Mouse (Mus musculus) ES-Bruce4 (cell line): ENCODE results near the gene Zswim1. TPM values are rescaled to one million over a fixed set of nuclear protein-coding genes. Genes with fewer than 3 reads are reported as not detected.

Source experiments
- H3K27ac ChIP-seq: 2 replicates; pipeline ENCODE4 v1.5.1; 2012; ENCODE audit warnings: low read length, inconsistent platforms; ENCODE audit not compliant: insufficient read depth
- H3K27me3 ChIP-seq: 2 replicates; pipeline ENCODE4 v1.6.1; 2012; ENCODE audit warnings: mild to moderate bottlenecking, low read length, inconsistent platforms; ENCODE audit not compliant: control insufficient read depth, poor library complexity, insufficient read depth, severe bottlenecking
- H3K36me3 ChIP-seq: 2 replicates; pipeline ENCODE4 v1.6.1; 2012; ENCODE audit warnings: inconsistent platforms, mild to moderate bottlenecking, low read length, moderate library complexity; ENCODE audit not compliant: control insufficient read depth, poor library complexity, insufficient read depth, severe bottlenecking
- H3K4me1 ChIP-seq: one replicate; pipeline ENCODE4 v1.8.1; 2011; ENCODE audit warnings: low read length; ENCODE audit not compliant: control insufficient read depth, insufficient read depth
- H3K4me3 ChIP-seq: 2 replicates; pipeline ENCODE4 v1.5.1; 2011; ENCODE audit warnings: low read depth, mild to moderate bottlenecking, low read length
- H3K9ac ChIP-seq: 2 replicates; pipeline ENCODE4 v1.6.1; 2012; ENCODE audit warnings: low read depth, mild to moderate bottlenecking, inconsistent platforms; ENCODE audit not compliant: poor library complexity, severe bottlenecking
- H3K9me3 ChIP-seq: replicated peaks from 2 replicates; pipeline ENCODE4 v1.6.1; 2012; ENCODE audit warnings: mild to moderate bottlenecking, low read length, inconsistent platforms; ENCODE audit not compliant: control insufficient read depth, poor library complexity, insufficient read depth, severe bottlenecking
- CTCF ChIP-seq: IDR thresholded peaks from one replicate; pipeline ENCODE4 v1.8.1; 2011; ENCODE audit warnings: low read depth, low read length
- EP300 ChIP-seq: IDR thresholded peaks from 2 replicates; pipeline ENCODE4 v1.6.1; 2011; ENCODE audit warnings: low read depth, low read length; ENCODE audit not compliant: insufficient read depth
- POLR2A ChIP-seq: IDR thresholded peaks from one replicate; pipeline ENCODE4 v1.8.1; 2011; ENCODE audit warnings: low read length; ENCODE audit not compliant: insufficient read depth
- polyA plus RNA-seq: library from polyadenylated mRNA; stranded (reverse); fragments of >200 nt; gene quantifications from 2 replicates; pipeline ENCODE4 v1.2.4, GENCODE M21; 2011; ENCODE audit warnings: low read depth; ENCODE audit not compliant: missing spikeins, insufficient read depth, insufficient read length

The Zswim1 gene
- 39.5 and 50.0 TPM in 2 replicates for polyA plus RNA-seq

DNA sequence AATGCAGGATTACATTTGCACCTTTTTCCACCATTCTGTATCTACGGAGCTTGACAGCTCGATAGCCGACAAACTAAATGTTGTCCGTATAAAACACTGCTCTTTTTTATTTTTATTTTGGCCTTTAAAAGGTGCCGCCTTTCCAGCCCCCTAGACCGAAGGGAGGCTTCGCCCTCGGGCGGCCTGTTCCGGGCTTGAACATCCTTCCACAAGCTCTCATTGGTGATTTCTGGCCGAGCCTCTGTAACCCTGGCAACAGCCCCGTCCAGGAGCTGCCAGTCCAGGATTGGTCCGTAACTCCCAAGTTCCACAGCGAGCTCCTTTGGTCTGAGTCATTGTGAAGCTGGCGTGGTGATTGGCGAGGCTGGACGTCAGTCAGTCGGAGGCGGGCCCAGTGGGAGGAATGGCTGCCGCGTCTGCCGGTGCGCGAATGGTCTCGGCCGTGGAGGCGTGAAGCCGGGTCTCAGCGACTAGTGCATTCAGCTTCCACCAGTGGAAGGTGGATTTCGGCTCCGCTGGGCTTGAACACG lies at the start of gene Zswim1:
TSS of gene Zswim1 (plus strand) at position 51 of the 530 bp plus-strand sequence.
- Histone ChIP-seq H3K27ac (peak within 1 kb of the TSS; percentile 76), H3K9me3 (no peaks in the 10 kb centered on the region), H3K9ac (peak within 1 kb of the TSS; percentile 69), H3K4me1 (peaks cover 8% of the 10 kb centered on the region), H3K4me3 (peak within 1 kb of the TSS; percentile 86), H3K27me3 (no peaks in the 10 kb centered on the region), H3K36me3 (peaks cover 42% of the 10 kb centered on the region)
- TF ChIP-seq POLR2A = peak; percentile 94
- TF ChIP-seq CTCF = no peak

DNA sequence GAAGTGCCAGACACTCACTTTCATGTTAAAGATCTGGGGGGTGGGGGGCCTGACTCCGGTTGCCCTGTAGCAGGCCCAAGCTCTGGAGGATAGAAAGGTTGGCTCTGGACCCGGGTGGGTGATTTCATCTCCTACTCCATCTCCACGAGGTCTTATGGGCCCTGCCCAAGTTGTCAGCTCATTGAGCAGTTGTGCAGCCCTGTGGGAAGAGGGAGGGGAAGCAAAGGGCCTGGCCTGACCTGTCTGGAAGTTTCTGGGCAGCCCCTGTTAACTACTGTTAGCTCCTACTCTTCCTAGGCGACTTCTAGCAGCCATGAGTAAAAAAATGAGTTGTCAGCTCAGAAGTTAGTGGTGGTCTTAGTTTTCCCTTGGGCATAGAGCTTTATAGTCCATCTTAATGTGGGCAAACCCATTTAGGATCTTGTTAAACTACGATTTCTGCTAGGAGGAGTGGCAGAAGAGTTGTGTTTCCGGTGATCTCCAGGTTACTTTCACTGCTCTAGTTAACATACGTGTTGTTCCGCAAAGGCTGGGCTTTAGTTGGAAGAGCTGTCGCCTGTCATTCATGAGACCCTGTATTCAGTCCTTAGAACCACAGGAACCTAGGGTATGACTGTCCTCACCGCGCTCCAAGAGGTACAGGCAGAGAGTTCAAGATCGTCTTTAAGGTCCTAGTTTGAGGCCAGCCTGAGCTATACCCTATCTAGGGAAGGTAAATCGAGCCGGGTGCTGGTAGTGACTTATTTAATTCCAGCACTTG lies 49.1 kb upstream of the Zswim1 start:
- no peaks in the 10 kb centered on the region for H3K27me3 ChIP-seq
- H3K27ac ChIP-seq = no peak overlapping the region
- H3K9me3 ChIP-seq = no peaks in the 10 kb centered on the region
- H3K36me3 ChIP-seq = peaks cover 24% of the 10 kb centered on the region
- no peak overlapping the region for H3K4me3 ChIP-seq
- H3K9ac ChIP-seq = no peak overlapping the region
- TF ChIP-seq CTCF (no peak), EP300 (no peak), POLR2A (no peak)
- peaks cover 3% of the 10 kb centered on the region for H3K4me1 ChIP-seq

DNA sequence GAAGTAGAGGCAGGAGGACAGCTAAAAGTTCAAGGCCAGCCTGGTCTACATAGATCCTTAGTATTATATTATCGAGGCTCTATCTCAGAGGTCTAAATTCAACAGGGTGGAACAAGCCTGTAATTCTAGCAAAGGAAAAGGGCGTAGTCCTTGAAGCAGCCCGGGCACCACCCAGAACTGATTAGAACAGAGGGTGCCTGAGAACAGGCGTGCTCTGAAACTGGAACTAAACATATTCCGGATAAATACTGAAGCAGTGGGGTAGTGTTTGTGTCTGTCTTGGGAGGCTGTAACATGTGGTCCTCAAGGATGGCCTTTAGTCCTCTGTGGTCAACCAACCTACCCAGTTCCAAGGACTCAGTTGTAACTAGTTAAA lies 48.5 kb upstream of the Zswim1 start:
- no peak for TF ChIP-seq CTCF
- no peak for TF ChIP-seq EP300
- no peak for TF ChIP-seq POLR2A
- H3K36me3 ChIP-seq = peaks cover 24% of the 10 kb centered on the region
- H3K4me1 ChIP-seq = peaks cover 3% of the 10 kb centered on the region
- no peak overlapping the region for H3K4me3 ChIP-seq
- H3K9ac ChIP-seq = no peak overlapping the region
- no peaks in the 10 kb centered on the region for H3K9me3 ChIP-seq
- H3K27ac ChIP-seq = no peak overlapping the region
- no peaks in the 10 kb centered on the region for H3K27me3 ChIP-seq

DNA sequence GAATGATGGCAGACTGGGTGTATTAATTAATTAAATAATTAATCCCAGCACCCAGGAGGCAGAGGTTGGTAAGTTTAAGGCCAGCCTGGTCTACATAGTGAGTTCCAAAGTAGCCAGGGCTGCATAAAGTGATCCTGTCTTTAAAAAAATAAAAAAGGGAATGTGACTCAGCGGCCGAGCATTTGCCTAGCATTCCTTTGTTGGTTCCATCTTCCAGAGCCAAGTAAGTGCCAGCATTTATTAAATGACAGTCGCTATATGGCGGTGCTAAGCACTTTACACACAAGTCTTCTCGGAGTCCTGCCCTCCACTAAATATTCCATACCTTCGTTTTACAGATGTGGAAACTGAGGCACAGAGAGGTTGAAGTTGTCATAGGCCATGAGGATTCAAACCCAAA lies 46.4 kb upstream of the Zswim1 start:
- peaks cover 3% of the 10 kb centered on the region for H3K4me1 ChIP-seq
- H3K9ac ChIP-seq = no peak overlapping the region
- H3K9me3 ChIP-seq = no peaks in the 10 kb centered on the region
- TF ChIP-seq CTCF = no peak
- TF ChIP-seq EP300 = no peak
- no peak for TF ChIP-seq POLR2A
- no peaks in the 10 kb centered on the region for H3K27me3 ChIP-seq
- no peak overlapping the region for H3K27ac ChIP-seq
- H3K4me3 ChIP-seq = no peak overlapping the region
- peaks cover 20% of the 10 kb centered on the region for H3K36me3 ChIP-seq

DNA sequence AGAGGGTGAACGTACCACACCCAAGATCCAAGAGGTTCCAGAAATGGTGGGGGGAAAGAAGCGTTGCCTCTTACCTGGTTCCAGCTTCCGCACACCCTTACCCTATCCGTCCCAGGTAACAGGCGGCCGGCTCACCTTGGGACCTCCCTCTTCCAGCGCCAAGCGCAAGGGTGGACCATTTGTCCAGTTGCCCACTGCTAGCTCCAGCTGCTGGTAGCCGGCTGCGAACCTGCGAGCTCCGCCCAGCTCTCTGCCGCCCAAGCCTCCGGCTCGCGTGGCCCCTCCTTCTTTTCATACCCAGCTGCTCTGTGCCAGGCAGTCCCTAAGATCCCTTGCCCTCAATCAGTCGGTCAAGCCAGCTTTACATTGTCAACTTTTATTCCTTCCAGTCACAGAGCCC lies 45.7 kb upstream of the Zswim1 start:
- peaks cover 14% of the 10 kb centered on the region for H3K36me3 ChIP-seq
- no peak overlapping the region for H3K27ac ChIP-seq
- H3K27me3 ChIP-seq = no peaks in the 10 kb centered on the region
- no peak for TF ChIP-seq EP300
- TF ChIP-seq CTCF = no peak
- no peak for TF ChIP-seq POLR2A
- no peaks in the 10 kb centered on the region for H3K9me3 ChIP-seq
- H3K4me1 ChIP-seq = no peaks in the 10 kb centered on the region
- peak overlapping the region; percentile 9 for H3K4me3 ChIP-seq
- H3K9ac ChIP-seq = no peak overlapping the region
